Mouse (Mus musculus): ENCODE results near the gene Spsb4. TPM values are rescaled to one million over a fixed set of nuclear protein-coding genes. Genes with fewer than 3 reads are reported as not detected.

The Spsb4 gene
- total RNA-seq, 4 experiments from 2014 or later = 3.2 to 6.0 (median 4.1) TPM

- DNase-seq (ENCODE audit: low spot score in 2 of 2) = no peak
Measured at GRCm38 (mm10) chr9:97017121-97017810, 1.4 kb downstream of the Spsb4 start.

- no peak for DNase-seq (ENCODE audit: low spot score in 2 of 2)
Measured at GRCm38 (mm10) chr9:97015751-97016150, 2.9 kb downstream of the Spsb4 start.

GRCm38 (mm10) chr9:97013698-97014097 lies 4.9 kb downstream of the Spsb4 start:
- DNase-seq (ENCODE audit: low spot score in 2 of 2) = no peak

- peak; percentile 42 to 47 for DNase-seq (ENCODE audit: low spot score in 2 of 2)
Measured at GRCm38 (mm10) chr9:97013153-97013552, 5.5 kb downstream of the Spsb4 start.

GRCm38 (mm10) chr9:97011454-97012195 lies 7.0 kb downstream of the Spsb4 start:
- DNase-seq (ENCODE audit: low spot score in 2 of 2) = peak; percentile 46 to 63

- no peak for DNase-seq (ENCODE audit: low spot score in 2 of 2)
Measured at GRCm38 (mm10) chr9:97010447-97010846, 8.2 kb downstream of the Spsb4 start.

GRCm38 (mm10) chr9:97004726-97005125 lies 13.9 kb downstream of the Spsb4 start:
- DNase-seq (ENCODE audit: low spot score in 2 of 2) = no peak

- DNase-seq (ENCODE audit: low spot score in 2 of 2) = no peak
Measured at GRCm38 (mm10) chr9:97003173-97003572, 15.5 kb downstream of the Spsb4 start.

- no peak for DNase-seq (ENCODE audit: low spot score in 2 of 2)
Measured at GRCm38 (mm10) chr9:97002654-97003053, 16.0 kb downstream of the Spsb4 start.

GRCm38 (mm10) chr9:97002025-97002424 lies 16.6 kb downstream of the Spsb4 start:
- no peak for DNase-seq (ENCODE audit: low spot score in 2 of 2)

GRCm38 (mm10) chr9:97001458-97001857 lies 17.2 kb downstream of the Spsb4 start:
- DNase-seq (ENCODE audit: low spot score in 2 of 2) = no peak

- no peak for DNase-seq (ENCODE audit: low spot score in 2 of 2)
Measured at GRCm38 (mm10) chr9:96995717-96996116, 22.9 kb downstream of the Spsb4 start.

GRCm38 (mm10) chr9:96994733-96995132 lies 23.9 kb downstream of the Spsb4 start:
- no peak for DNase-seq (ENCODE audit: low spot score in 2 of 2)

- peak; percentile 19 to 45 for DNase-seq (ENCODE audit: low spot score in 2 of 2)
Measured at GRCm38 (mm10) chr9:96991118-96991517, 27.5 kb downstream of the Spsb4 start.

GRCm38 (mm10) chr9:96989389-96989990 lies 29.2 kb downstream of the Spsb4 start:
- DNase-seq (ENCODE audit: low spot score in 2 of 2) = no peak

GRCm38 (mm10) chr9:96986797-96987473 lies 31.7 kb downstream of the Spsb4 start:
- DNase-seq (ENCODE audit: low spot score in 2 of 2) = no peak

- no peak for DNase-seq (ENCODE audit: low spot score in 2 of 2)
Measured at GRCm38 (mm10) chr9:96984034-96984433, 34.6 kb downstream of the Spsb4 start.

GRCm38 (mm10) chr9:96982940-96983339 lies 35.7 kb downstream of the Spsb4 start:
- no peak for DNase-seq (ENCODE audit: low spot score in 2 of 2)

- no peak for DNase-seq (ENCODE audit: low spot score in 2 of 2)
Measured at GRCm38 (mm10) chr9:96982351-96982750, 36.3 kb downstream of the Spsb4 start.

- no peak for DNase-seq (ENCODE audit: low spot score in 2 of 2)
Measured at GRCm38 (mm10) chr9:96981836-96982235, 36.8 kb downstream of the Spsb4 start.

GRCm38 (mm10) chr9:96981121-96981520 lies 37.5 kb downstream of the Spsb4 start:
- no peak for DNase-seq (ENCODE audit: low spot score in 2 of 2)
